Mouse (Mus musculus): ENCODE measurements at regions not wholly inside any gene's neighbourhood (a gene's known extent, or its start where the extent isn't known, plus 50 kb on each side); places are given as distances from the start of the nearest gene placed in this dataset.

- no peak for DNase-seq (ENCODE audit: low read depth)
Measured at GRCm38 (mm10) chr7:36940611-36941010, 242.7 kb downstream of the Tshz3 start.

GRCm38 (mm10) chr7:36945024-36945815 is 247.3 kb downstream of the Tshz3 start:
- DNase-seq (ENCODE audit: low read depth), result no peak

GRCm38 (mm10) chr7:36949511-36949910 is 251.6 kb downstream of the Tshz3 start:
- DNase-seq (ENCODE audit: low read depth), result no peak

- DNase-seq (ENCODE audit: low read depth), result no peak
Measured at GRCm38 (mm10) chr7:36955376-36955775, 257.5 kb downstream of the Tshz3 start.

GRCm38 (mm10) chr7:36958255-36958654 is 260.3 kb downstream of the Tshz3 start:
- DNase-seq (ENCODE audit: low read depth), result no peak

- no peak for DNase-seq (ENCODE audit: low read depth)
Measured at GRCm38 (mm10) chr7:36971772-36972171, 273.9 kb downstream of the Tshz3 start.

GRCm38 (mm10) chr7:36973654-36974320 is 275.9 kb downstream of the Tshz3 start:
- no peak for DNase-seq (ENCODE audit: low read depth)

GRCm38 (mm10) chr7:36974573-36974972 is 276.7 kb downstream of the Tshz3 start:
- DNase-seq (ENCODE audit: low read depth), result no peak

- DNase-seq (ENCODE audit: low read depth), result no peak
Measured at GRCm38 (mm10) chr7:36975475-36975874, 277.6 kb downstream of the Tshz3 start.

GRCm38 (mm10) chr7:36977819-36978218 is 279.9 kb downstream of the Tshz3 start:
- DNase-seq (ENCODE audit: low read depth), result no peak

- DNase-seq (ENCODE audit: low read depth), result no peak
Measured at GRCm38 (mm10) chr7:36989380-36989779, 291.5 kb downstream of the Tshz3 start.

- DNase-seq (ENCODE audit: low read depth), result no peak
Measured at GRCm38 (mm10) chr7:37004601-37005000, 306.7 kb downstream of the Tshz3 start.

- DNase-seq (ENCODE audit: low read depth), result no peak
Measured at GRCm38 (mm10) chr7:37005701-37006100, 307.8 kb downstream of the Tshz3 start.

- no peak for DNase-seq (ENCODE audit: low read depth)
Measured at GRCm38 (mm10) chr7:37006921-37007320, 309.0 kb downstream of the Tshz3 start.

GRCm38 (mm10) chr7:37011180-37011754 is 313.3 kb downstream of the Tshz3 start:
- DNase-seq (ENCODE audit: low read depth), result no peak

- no peak for DNase-seq (ENCODE audit: low read depth)
Measured at GRCm38 (mm10) chr7:37020078-37020477, 322.2 kb downstream of the Tshz3 start.

- no peak for DNase-seq (ENCODE audit: low read depth)
Measured at GRCm38 (mm10) chr7:37024501-37025025, 326.6 kb downstream of the Tshz3 start.

GRCm38 (mm10) chr7:37064582-37065458 is 366.9 kb downstream of the Tshz3 start:
- DNase-seq (ENCODE audit: low read depth), result no peak

GRCm38 (mm10) chr7:37077698-37078097 is 379.8 kb downstream of the Tshz3 start:
- no peak for DNase-seq (ENCODE audit: low read depth)

- DNase-seq (ENCODE audit: low read depth), result no peak
Measured at GRCm38 (mm10) chr7:37078140-37078539, 380.2 kb downstream of the Tshz3 start.

GRCm38 (mm10) chr7:37089726-37090125 is 391.8 kb downstream of the Tshz3 start:
- DNase-seq (ENCODE audit: low read depth), result no peak

- no peak for DNase-seq (ENCODE audit: low read depth)
Measured at GRCm38 (mm10) chr7:37092572-37092971, 394.7 kb downstream of the Tshz3 start.
